Mouse (Mus musculus) cerebellum, adult 2 months (tissue): Measurements from ENCODE around the gene Saxo1.

Experiments used
- CTCF ChIP-seq: fragments of 200-500 bp; IDR thresholded peaks from 2 replicates; pipeline ENCODE4 v1.5.1; 2011; ENCODE audit warnings: low read depth, mild to moderate bottlenecking, control low read depth, low read length, moderate library complexity, borderline replicate concordance; ENCODE audit not compliant: insufficient read depth
- POLR2A ChIP-seq: fragments of 200-500 bp; IDR thresholded peaks from 2 replicates; pipeline ENCODE4 v1.6.1; 2011; ENCODE audit warnings: low read length, control low read depth, borderline replicate concordance; ENCODE audit not compliant: insufficient read depth

DNA sequence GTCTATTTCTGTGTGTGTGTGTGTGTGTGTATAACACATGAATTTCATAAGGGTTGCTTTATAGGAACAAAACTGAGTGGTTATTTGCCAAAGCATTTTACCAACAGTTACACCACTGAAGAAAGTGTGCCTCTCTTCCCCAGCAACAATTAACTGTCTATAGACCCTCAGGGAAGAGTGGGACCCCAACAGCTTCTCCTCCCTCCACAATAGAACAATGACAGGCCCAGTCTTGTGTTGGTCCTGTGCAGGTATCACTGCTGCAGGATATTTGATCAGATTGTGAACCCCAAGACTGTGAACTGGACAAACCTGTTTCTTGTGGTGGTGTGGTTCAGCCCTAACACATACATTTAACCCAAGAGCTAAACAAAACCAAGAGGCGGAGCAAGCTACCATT lies 58.6 kb downstream of the Saxo1 start:
- no peak for TF ChIP-seq CTCF
- TF ChIP-seq POLR2A = no peak
